Mouse (Mus musculus) midbrain, embryonic 15.5 days (tissue): ENCODE measurements around the gene Gdf3. TPM values are rescaled to one million over a fixed set of nuclear protein-coding genes. Genes with fewer than 3 reads are reported as not detected.

Source experiments
- ATAC-seq: fragments of 200-750 bp; cut with Nextera tagmentation; replicated peaks from 2 replicates; pipeline ENCODE4 v1.8.0; 2017; ENCODE audit warnings: moderate TSS enrichment
- H3K27ac ChIP-seq: fragments of 300-500 bp; sonication (generic); 2 replicates; pipeline ENCODE4 v1.5.1; 2015; ENCODE audit warnings: mild to moderate bottlenecking, inconsistent platforms
- H3K27me3 ChIP-seq: fragments of 300-500 bp; sonication (generic); replicated peaks from 2 replicates; pipeline ENCODE4 v1.6.1; 2015; ENCODE audit warnings: inconsistent platforms
- H3K36me3 ChIP-seq: fragments of 300-500 bp; sonication (generic); replicated peaks from 2 replicates; pipeline ENCODE4 v1.6.1; 2015; ENCODE audit warnings: inconsistent platforms
- H3K4me1 ChIP-seq: fragments of 300-500 bp; sonication (generic); 2 replicates; pipeline ENCODE4 v1.6.1; 2015; ENCODE audit warnings: inconsistent platforms
- H3K4me2 ChIP-seq: fragments of 300-500 bp; sonication (generic); 2 replicates; pipeline ENCODE4 v1.6.1; 2015; ENCODE audit warnings: inconsistent platforms, mild to moderate bottlenecking, moderate library complexity
- H3K4me3 ChIP-seq: fragments of 300-500 bp; sonication (generic); 2 replicates; pipeline ENCODE4 v1.5.1; 2015; ENCODE audit warnings: mild to moderate bottlenecking, inconsistent platforms
- H3K9ac ChIP-seq: fragments of 300-500 bp; sonication (generic); 2 replicates; pipeline ENCODE4 v1.6.1; 2015; ENCODE audit warnings: mild to moderate bottlenecking, inconsistent platforms
- H3K9me3 ChIP-seq: fragments of 300-500 bp; sonication (generic); 2 replicates; pipeline ENCODE4 v1.6.1; 2016; ENCODE audit warnings: inconsistent platforms
- WGBS: fragments of 180-500 bp; shearing (Covaris S2); methylation state at CpG from one replicate; pipeline ENCODE4 v1.1.7; 2015; ENCODE audit warnings: mixed read lengths; 5-methylcytosine and 5-hydroxymethylcytosine counted together
- polyA plus RNA-seq: library from polyadenylated mRNA; unstranded; fragments of >200 nt; fragmentation: Nextera tagmentation; extraction: Ambion mirVana; gene quantifications from 2 replicates; pipeline ENCODE4 v1.2.1, GENCODE M21; 2015

Gdf3 gene
- polyA plus RNA-seq, 1 experiment from 2014 or later: not detected

DNA sequence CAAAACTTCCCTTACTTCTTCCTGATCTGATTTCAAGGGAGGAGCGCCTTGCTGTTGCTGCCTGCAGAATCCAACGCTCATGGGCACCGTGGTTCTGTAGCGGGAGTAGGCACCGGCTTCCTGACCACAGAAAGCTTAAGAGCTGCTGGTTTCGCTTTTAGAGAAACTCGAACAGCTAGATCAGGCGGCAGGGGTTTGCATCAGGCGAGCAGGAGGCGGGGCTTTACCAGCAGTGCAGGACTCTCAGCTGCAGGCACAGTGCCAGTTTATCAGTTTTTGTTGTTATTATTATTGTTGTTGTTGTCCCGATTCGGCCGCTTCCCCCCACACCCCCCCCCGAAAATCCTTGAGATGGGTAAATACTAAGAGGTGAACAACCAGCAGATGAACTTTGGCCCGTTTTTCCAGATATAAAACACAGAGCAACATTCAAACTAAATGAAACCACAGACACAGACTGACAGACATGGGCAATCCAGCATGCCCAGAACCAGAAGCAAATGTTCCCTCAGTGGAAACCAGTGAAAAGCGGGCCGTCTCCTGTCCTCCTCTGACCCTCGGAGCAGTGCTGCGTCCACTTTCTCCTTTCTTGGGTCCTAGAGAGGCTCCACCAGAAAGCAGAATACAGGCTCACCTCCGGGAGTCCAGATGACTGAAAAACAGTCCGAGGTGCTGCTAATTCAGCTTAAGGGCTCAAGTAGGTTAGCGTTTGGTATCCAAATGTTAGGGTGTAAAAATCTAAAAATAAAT is 7.5 kb downstream of the Gdf3 start, which contains the start of gene Apobec1:
Gene Apobec1, minus strand, starts transcription at position 203 of the 750 bp plus-strand sequence.
- Histone ChIP-seq H3K27ac (no peak within 1 kb of the TSS), H3K36me3 (no peaks in the 10 kb centered on the region), H3K4me1 (0 out of 2 replicates have a peak, but pooled peaks cover 6% of the 10 kb centered on the region), H3K27me3 (no peaks in the 10 kb centered on the region), H3K4me3 (peak within 1 kb of the TSS; percentile 32), H3K4me2 (peak within 1 kb of the TSS; percentile 55), H3K9me3 (no peaks in the 10 kb centered on the region), H3K9ac (peak within 1 kb of the TSS; percentile 7; the same call in 1 of the 2 replicates)
- 5% methylated on average over 22 of the region's 22 CpGs for WGBS
- ATAC-seq: peak; percentile 77

DNA sequence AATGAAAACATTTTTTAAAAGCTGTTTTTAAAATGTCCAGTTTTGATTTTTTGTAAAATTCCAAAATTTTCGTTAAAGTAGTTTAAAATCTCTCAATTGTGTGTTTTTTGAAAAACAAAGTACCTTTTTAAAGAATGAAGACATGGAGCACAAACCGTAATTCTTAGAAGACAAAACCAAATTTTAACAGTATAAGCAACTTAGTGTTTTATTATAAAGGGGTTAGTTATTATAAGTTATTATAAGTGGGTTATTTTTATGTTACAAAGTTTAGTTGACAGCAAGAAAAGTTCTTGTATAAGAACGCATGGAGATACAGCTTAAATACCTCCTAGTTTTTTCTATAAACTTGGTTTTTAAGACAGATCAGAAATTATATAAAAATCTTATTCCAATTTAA is 8.3 kb downstream of the Gdf3 start:
- Histone ChIP-seq H3K27ac (no peak overlapping the region), H3K4me2 (0 out of 2 replicates have a peak overlapping the region, but pooled peaks have one; percentile 55), H3K36me3 (no peaks in the 10 kb centered on the region), H3K4me1 (0 out of 2 replicates have a peak, but pooled peaks cover 6% of the 10 kb centered on the region), H3K9ac (no peak overlapping the region), H3K27me3 (no peaks in the 10 kb centered on the region), H3K9me3 (no peaks in the 10 kb centered on the region), H3K4me3 (peak overlapping the region; percentile 32; the same call in 1 of the 2 replicates)
- ATAC-seq: no peak
- 88% methylated on average over 3 of the region's 3 CpGs for WGBS

DNA sequence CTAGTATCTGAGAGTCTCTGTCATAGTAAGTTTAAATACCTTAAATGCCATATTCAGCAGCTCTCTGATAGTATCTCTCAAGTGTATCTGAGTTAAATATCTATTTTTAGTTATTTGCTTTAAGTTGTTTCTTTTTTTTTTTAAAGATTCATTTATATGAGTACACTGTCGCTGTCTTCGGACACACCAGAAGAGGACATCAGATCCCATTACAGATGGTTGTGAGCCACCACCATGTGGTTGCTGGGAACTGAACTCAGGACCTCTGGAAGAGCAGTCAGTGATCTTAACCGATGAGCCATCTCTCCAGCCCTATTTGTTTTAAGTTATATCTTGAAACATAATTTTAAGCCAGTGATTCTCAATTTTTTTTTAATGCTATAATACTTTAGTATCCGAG is 8.9 kb downstream of the Gdf3 start:
- 0 out of 2 replicates have a peak, but pooled peaks cover 6% of the 10 kb centered on the region for H3K4me1 ChIP-seq
- no peak overlapping the region for H3K4me2 ChIP-seq
- H3K4me3 ChIP-seq: no peak overlapping the region
- no peak overlapping the region for H3K9ac ChIP-seq
- no peaks in the 10 kb centered on the region for H3K9me3 ChIP-seq
- no peak overlapping the region for H3K27ac ChIP-seq
- WGBS: 91% methylated on average over 4 of the region's 4 CpGs
- no peaks in the 10 kb centered on the region for H3K36me3 ChIP-seq
- no peaks in the 10 kb centered on the region for H3K27me3 ChIP-seq
- no peak for ATAC-seq

DNA sequence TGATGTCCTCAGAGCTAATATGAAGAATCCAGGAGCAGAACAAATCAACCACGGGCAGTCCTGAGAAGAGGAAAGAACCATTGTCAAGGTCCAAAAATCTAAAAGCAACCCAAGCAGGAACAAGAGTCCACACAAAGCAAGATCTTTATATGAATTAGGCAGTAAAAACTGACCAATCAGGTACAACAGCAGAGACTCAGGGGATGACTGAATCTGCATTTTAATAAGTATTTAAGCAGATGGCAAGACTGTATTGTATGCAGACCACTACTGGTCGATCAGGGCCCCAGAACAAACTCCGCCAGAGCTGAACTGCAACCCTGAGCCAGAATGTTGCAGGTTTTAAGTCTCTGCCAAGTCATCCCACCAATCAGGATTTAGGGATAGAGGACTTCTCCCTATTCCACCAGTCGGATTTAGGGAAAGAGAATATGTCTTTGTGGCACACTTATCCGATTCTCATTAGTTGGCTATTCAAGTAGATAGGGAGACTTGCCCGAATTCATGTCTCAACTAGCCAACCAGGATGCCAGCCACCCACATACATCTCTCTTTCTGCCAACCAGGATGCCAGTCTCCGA is 9.7 kb downstream of the Gdf3 start:
- Histone ChIP-seq H3K9ac (no peak overlapping the region), H3K4me2 (no peak overlapping the region), H3K27ac (no peak overlapping the region), H3K36me3 (no peaks in the 10 kb centered on the region), H3K4me3 (no peak overlapping the region), H3K27me3 (no peaks in the 10 kb centered on the region), H3K4me1 (0 out of 2 replicates have a peak, but pooled peaks cover 6% of the 10 kb centered on the region), H3K9me3 (no peaks in the 10 kb centered on the region)
- ATAC-seq: no peak
- 72% methylated on average over 7 of the region's 7 CpGs for whole genome bisulfite sequencing

DNA sequence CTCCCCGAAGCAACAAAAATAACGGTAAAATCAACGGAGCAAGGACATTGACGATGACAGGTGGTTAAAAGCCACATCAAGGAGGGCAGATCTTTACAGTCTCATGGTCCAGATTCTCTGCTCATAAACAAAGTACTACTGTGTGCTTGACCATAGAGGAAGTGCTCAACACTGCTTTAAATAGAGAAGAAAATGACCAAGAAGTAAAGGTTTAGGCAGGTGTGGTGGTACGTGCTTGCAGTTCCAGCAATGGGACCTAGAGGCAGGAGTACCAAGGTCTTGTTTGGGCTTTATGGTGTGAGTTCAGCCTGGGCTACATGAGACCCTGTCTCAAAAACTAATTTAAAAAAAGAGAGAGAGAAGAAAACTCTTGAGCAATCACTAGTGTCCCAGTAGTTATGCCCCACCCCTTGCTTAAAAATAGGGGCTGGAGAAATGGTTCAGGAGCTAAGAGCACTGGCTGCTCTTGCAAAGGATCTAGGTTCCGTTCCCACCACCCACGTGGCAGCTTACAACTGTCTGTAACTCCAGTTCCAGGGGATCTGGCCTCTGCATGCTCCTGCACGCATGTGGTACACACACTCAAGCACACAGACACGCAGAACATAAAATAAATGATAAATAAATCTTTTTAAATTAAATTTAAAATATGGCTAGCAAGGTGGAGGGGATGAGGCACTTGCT is 10.7 kb downstream of the Gdf3 start:
- ATAC-seq: no peak
- Histone ChIP-seq H3K9me3 (no peaks in the 10 kb centered on the region), H3K9ac (no peak overlapping the region), H3K27ac (no peak overlapping the region), H3K4me3 (no peak overlapping the region), H3K36me3 (no peaks in the 10 kb centered on the region), H3K27me3 (no peaks in the 10 kb centered on the region), H3K4me1 (0 out of 2 replicates have a peak, but pooled peaks cover 6% of the 10 kb centered on the region), H3K4me2 (no peak overlapping the region)
- WGBS: 93% methylated on average over 9 of the region's 9 CpGs

DNA sequence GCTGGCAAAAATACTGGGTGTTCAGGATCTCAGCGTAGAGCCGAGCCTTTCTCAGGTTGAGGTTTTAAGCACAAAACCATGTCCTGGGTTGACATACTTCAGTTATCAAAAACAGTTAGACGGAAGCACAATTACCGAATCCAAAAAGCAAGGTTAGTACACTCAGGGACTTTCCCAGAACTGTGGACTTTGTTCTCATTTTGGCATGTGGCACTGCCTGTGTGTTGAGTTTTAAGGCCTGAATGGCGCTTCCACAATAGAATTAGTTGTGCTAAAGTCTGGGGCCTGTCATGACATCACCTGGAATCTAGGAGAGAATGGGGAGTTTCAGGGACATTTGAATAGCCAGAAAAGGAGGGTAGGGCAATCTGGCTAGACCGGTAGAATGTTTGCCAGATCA is 11.5 kb downstream of the Gdf3 start:
- WGBS: 77% methylated on average over 6 of the region's 6 CpGs
- 0 out of 2 replicates have a peak, but pooled peaks cover 6% of the 10 kb centered on the region for H3K4me1 ChIP-seq
- no peaks in the 10 kb centered on the region for H3K36me3 ChIP-seq
- H3K27me3 ChIP-seq: no peaks in the 10 kb centered on the region
- no peak overlapping the region for H3K9ac ChIP-seq
- H3K4me3 ChIP-seq: no peak overlapping the region
- no peak overlapping the region for H3K4me2 ChIP-seq
- no peak for ATAC-seq
- H3K9me3 ChIP-seq: no peaks in the 10 kb centered on the region
- H3K27ac ChIP-seq: no peak overlapping the region

DNA sequence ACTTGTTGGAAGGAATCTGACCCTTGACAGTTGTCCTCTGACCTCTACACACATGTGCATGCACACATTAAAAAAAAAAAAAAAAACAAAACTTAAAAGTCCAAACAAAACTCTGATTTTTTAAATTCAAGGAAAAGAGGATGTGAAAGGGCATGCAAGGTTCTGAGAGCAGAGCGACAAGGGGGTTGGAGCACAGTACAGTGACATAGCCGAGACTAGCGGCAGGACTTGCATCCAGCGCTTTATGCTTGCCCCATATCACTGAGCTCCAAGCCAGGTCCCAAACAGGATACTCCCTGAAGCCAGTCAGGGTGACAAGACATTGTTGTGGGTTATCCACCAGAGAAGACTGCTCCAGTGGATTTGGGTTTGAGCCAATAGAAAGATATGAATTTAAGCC is 11.9 kb downstream of the Gdf3 start:
- Histone ChIP-seq H3K9me3 (no peaks in the 10 kb centered on the region), H3K27ac (no peak overlapping the region), H3K4me3 (no peak overlapping the region), H3K4me2 (no peak overlapping the region), H3K36me3 (no peaks in the 10 kb centered on the region), H3K4me1 (0 out of 2 replicates have a peak, but pooled peaks cover 6% of the 10 kb centered on the region), H3K27me3 (no peaks in the 10 kb centered on the region), H3K9ac (no peak overlapping the region)
- ATAC-seq: no peak
- 93% methylated on average over 4 of the region's 4 CpGs for WGBS

DNA sequence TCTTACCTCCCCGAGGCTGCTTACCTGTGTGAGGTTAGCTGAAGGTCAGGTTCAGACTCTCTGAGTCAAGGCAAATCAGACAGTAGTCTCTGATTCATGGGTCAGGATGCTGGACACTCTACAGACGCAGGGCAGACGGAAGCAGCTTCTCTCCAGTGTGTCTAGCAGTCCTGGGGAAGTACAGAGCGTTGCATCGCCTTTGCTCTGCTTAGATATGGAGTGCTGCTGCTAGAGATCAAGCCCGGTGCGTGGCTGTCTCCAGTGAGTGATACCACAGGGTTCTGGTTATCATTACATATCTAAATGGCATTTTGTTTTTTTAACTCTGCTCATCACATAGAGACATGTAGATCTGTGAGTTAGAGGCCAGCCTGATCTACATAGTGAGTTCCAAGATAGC is 13.3 kb downstream of the Gdf3 start:
- 89% methylated on average over 7 of the region's 7 CpGs for WGBS
- H3K4me3 ChIP-seq: no peak overlapping the region

DNA sequence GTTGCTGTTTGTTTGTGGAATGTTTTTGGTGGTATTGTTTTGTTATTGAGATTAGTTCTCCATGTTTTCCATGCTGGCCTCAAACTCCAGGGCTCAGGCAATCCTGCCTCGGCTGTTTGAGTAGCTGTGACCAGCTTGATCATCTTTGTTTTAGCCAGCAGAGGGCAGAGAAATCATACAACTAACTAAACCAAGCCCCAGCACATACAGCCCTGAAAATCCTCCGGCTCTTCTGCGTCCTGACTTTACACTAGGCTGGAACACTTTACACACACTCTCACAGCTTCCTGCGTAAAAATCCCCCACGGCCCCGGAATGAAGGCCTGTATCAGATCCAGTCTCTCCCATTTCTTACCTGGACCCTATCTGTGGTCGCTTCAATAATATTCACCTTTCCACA is 14.2 kb downstream of the Gdf3 start:
- no peaks in the 10 kb centered on the region for H3K36me3 ChIP-seq
- ATAC-seq: peak; percentile 75
- H3K27me3 ChIP-seq: no peaks in the 10 kb centered on the region
- 35% methylated on average over 7 of the region's 7 CpGs for WGBS
- no peak overlapping the region for H3K4me3 ChIP-seq
- no peak overlapping the region for H3K27ac ChIP-seq
- no peak overlapping the region for H3K9ac ChIP-seq
- H3K4me2 ChIP-seq: no peak overlapping the region
- H3K9me3 ChIP-seq: no peaks in the 10 kb centered on the region
- no peaks in the 10 kb centered on the region for H3K4me1 ChIP-seq

More for the DNA sequence above, 13.3 kb downstream of the Gdf3 start:
- H3K9ac ChIP-seq: no peak overlapping the region
- H3K4me2 ChIP-seq: no peak overlapping the region
- H3K9me3 ChIP-seq: no peaks in the 10 kb centered on the region
- no peaks in the 10 kb centered on the region for H3K27me3 ChIP-seq
- no peaks in the 10 kb centered on the region for H3K4me1 ChIP-seq
- no peak for ATAC-seq
- no peak overlapping the region for H3K27ac ChIP-seq
- no peaks in the 10 kb centered on the region for H3K36me3 ChIP-seq

DNA sequence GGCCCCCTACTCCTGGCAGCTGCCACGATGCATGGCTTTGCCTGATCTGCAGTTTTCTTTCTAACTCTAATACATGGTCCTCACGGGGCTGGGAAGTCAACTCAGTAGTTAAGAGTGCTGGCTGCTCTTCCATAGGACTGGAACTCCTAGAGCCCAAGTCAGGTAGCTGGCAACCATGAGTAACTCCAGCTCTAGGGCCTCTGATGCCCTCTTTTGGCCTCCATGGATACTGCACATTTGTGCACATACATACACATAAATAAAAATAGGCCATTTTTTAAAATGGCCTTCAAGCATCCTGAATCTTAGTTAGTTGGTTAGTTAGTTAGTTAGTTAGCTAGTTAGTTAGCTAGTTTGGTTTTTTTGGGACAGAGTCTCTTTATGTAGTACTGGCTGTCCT is 17.0 kb downstream of the Gdf3 start:
- Histone ChIP-seq H3K4me1 (no peaks in the 10 kb centered on the region), H3K4me2 (no peak overlapping the region), H3K27me3 (no peaks in the 10 kb centered on the region), H3K27ac (no peak overlapping the region), H3K9ac (no peak overlapping the region), H3K36me3 (no peaks in the 10 kb centered on the region), H3K4me3 (no peak overlapping the region), H3K9me3 (no peaks in the 10 kb centered on the region)
- WGBS: 98% methylated on average over 2 of the region's 2 CpGs
- no peak for ATAC-seq

DNA sequence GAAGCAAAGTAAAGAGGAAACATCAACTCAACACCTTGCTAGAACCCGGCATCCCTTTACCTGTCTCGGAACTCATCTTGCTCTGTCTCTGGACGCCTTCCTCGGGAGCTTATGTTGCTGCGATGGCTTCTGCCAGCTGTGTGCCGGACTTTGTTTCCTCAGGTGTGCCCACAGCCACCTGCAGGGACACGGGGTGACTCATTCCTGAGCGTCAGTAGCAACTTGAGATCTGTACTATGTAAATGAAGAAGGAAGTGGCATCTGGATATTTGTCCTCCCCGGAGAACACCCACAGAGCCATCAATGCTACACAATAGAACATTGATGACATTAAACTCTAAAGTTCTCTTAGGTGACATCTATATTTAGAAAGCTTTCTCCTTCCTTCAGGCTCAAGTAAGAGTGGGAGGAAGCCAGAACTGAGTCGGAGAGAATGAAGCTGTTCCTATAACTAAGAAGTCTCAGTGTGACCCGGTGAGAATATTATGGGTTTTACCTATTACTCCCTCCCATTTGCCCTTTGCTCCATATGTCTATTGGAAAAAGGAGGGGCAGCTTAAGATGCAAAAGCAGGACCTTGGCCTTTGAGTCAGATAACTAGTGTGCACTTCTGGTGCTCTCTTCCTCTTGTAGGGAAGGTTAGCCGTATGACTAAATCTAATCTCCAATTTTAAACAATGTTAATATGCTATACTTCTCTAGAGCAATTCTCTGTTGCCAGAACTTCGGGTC is 18.7 kb downstream of the Gdf3 start:
- H3K9me3 ChIP-seq: no peaks in the 10 kb centered on the region
- H3K36me3 ChIP-seq: no peaks in the 10 kb centered on the region
- 83% methylated on average over 13 of the region's 13 CpGs for WGBS
- H3K4me3 ChIP-seq: no peak overlapping the region
- H3K27ac ChIP-seq: no peak overlapping the region
- no peaks in the 10 kb centered on the region for H3K27me3 ChIP-seq
- no peak overlapping the region for H3K9ac ChIP-seq
- no peak overlapping the region for H3K4me2 ChIP-seq
- no peaks in the 10 kb centered on the region for H3K4me1 ChIP-seq
- no peak for ATAC-seq

DNA sequence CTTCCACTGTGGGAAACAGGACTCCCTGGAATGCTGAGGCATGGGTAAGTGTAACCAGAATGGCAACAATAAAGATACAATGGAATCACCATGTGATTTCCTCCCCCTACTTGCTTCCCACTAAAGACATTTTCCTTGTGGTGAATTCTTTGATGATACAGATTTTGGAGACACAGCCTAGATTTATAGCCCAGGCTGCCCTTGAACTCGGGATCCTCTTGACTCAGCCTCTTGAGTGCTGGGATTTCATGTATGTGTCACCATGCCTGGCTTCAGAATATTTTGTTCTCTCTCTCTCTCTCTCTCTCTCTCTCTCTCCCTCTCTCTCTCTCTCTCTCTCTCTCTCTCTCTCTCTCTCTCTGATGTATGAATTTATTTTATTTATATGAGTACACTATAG is 30.8 kb downstream of the Gdf3 start:
- ATAC-seq: no peak
- Histone ChIP-seq H3K27me3 (no peaks in the 10 kb centered on the region), H3K4me2 (no peak overlapping the region), H3K4me3 (no peak overlapping the region), H3K27ac (no peak overlapping the region), H3K9ac (no peak overlapping the region), H3K4me1 (no peaks in the 10 kb centered on the region), H3K9me3 (no peaks in the 10 kb centered on the region), H3K36me3 (no peaks in the 10 kb centered on the region)
- 68% methylated on average over 1 of the region's 1 CpGs for WGBS
